Mouse (Mus musculus): ENCODE results near the gene Cdk10.
A peak's percentile ranks its signal among the peaks of the same experiment; 100 is the strongest.
"Not testable (repeated sequence)": the region's sequence is repeated elsewhere in the genome, so short reads cannot be mapped to it uniquely, and the experiment has no call there.

The Cdk10 gene

DNA sequence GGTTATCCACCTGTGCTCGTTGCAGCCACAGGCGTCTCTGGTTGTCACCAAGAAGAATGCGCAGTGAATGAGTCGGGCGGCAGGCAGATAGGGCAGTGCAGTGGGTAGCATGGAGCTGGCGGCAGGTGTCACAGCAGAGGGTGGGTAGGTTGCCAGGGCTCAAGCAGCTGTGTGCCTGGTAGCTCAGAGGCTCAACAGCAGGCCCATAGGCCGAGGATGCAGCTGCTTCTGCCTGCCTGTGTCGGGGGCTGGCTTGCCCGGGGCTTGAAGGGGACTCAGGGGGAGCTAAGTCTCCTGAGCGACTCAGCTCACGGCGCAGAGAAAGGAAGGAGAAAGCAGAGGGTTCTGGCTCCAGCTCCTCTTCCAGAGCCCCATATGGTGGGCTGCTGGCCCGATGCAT lies 8.7 kb downstream of the Cdk10 start:
- DNase-seq (ENCODE audit: low spot score), result no peak

DNA sequence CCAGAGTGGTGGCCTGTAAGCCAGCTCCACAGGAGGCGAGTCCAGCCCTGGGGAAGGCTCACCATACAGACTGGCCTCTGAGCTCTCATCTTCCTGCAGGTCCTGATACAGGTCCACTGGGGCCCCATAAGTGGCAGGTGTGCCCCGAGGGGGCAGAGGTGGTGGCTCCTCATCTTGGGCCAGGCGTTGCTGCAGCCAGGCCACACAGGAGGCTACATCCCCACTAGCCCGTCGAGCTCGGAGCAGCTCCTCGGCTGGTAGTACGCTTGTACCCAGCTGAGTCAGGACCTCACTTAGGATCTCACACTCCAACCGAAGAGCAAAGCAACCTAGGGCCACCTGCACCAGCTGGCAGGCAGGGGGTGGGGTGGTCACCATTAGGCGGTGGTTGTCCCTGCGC lies 9.1 kb downstream of the Cdk10 start:
- no peak for DNase-seq (ENCODE audit: low spot score)

DNA sequence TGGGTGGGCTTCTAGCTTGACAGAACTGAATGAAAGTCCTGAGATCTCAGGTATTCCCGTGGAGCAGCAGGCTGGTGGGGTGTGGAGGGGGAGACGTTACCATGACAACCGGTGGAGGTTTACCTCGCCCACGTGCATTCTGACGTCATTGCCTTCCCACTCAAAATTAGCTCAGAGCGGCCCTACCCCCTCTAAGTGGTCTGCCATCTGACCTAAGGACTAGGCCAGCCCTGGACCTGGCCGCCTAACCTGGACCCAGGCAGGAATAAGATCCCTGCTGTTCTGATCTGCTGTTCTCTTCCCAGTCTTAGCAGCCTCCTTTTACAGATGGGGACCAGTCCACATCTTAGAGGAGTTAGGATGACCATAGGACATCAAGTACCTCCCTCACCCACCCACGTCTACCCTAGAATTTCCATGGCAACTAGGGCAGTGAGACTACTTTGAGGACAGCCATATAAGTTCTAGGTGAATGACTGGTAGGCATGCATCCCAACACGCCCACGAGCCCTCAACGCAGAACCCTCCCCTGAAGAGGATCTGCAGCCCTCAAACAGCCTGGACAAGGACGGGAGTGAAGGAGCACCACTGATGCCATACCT lies 10.4 kb downstream of the Cdk10 start:
- no peak for DNase-seq (ENCODE audit: low spot score)

DNA sequence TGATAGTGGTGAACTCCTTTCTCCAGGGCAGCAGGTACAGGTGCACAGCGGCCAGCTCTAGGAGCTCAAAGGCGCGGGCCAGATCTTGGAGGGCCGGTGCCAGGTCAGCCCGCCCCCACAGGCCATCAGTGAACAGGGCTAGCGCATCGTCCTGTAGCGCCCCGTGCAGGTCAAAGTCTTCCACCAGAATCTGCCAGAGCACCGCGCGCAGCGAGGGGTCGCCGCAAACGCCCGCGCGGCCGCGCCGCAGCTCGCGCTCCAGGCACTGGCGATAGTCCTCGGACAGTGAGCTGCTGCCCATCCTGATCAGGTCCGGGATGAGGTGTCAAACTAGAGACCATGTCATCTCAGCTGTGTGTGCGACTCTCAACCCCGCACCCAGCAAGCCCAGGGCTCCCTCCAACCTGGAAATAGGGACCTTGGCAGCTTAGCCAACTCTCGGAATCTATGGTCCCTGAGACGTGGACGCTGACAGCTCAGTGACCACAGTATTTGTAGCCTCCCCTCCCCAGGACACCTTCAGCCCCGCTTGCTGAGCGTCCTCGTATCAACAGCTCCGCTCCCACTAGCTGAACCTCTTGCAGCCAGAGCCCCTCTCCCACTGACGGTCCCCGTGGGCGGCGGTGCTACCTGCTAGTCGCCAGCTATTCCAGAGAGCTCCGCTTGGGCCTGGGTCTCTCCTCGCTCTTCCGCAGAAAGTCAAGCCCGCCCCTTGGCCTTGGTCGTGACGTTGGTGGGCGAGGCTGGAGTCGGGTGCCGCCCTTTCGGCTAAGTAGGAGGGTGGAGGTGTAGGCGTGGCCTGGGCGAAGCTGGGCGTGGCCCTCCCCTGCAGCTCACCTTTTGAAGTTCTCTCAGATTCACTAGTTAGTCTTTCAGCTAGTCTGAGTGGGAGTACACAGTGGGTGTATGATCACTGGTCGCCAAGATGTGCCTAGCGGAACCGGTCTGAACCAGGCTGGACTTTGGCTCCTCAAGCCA lies 11.2 kb downstream of the Cdk10 start, which contains the start of gene Spata2l:
TSS of gene Spata2l (minus strand) at position 714 of the 978 bp plus-strand sequence.
- peak; percentile 80 for DNase-seq (ENCODE audit: low spot score)

DNA sequence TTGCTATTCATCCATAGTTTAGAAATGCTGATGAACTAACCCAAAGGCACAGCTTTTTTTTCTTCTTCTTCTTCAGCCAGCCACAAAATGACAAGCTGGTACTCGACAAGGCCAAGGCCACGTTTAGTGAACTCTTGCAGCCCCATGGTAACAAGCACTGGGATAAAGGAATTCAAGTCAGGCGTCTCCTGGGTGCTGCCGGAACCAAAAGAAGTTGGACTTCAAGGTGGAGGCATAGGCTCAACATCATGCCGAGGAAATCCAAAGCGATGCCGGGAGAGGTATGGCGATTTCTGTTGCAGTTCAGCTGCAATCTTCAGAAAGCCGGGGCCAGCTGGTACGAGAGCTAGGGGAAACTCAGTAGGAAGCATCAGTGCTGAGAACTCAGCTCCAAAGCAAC lies 14.8 kb downstream of the Cdk10 start:
- DNase-seq (ENCODE audit: low spot score), result no peak

DNA sequence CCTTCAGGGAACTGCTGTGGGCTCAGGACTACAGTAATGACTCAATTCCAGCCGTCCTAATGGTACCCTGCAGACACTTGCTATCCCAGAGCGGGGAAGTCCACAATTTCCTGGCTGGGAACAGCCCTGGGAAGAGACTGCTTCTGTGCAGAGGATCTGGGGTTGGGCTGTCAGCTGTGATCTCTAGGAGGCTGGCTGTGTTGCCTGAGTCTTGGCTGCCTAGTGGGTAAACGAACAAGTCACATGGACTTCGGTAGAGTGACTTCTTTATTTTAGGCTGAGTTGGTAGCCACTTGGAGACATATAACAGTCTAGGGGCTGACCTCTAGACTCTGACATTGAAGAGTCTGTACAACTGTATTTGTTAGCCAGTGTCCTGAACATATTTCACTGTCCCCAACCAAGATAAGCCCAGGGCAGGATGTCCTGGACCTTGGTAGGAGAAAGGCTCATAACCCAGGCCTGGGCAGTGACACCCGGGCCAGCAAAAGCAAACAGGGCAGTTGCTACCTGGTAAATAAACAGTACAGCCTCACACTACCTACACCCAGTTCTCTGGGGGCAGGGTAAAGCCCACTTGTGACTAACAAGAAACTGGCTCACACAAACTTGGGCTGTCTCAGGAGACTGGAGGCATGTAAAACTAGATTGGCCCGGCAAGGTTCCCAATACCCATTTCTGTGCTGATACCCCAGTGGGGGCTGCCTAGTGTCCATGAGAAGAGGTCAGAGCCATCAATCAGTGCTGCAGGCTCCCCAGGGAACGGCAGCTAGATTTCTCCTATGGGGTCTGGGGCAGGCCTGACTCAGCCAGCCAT lies 17.7 kb downstream of the Cdk10 start:
- DNase-seq (ENCODE audit: low spot score), result no peak

DNA sequence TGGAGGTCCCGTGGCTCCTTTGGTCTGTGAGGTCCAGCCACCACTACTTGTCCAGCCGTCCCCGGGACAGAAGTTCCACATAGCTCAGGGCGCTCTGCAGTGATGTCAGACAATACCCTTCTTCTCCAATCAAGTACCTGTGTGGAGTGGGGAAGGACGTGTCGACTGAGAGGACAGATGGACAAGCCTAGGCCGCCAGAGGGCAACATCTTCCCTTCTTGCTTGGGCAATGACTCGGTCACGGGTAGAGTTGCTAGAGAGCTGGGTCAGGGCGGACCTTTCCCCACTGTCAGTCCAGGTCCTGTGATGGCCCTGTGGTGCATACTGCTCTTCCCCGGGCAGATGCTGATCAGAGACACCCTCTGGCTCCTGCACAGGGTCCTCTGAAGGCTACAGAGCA lies 18.4 kb downstream of the Cdk10 start:
- no peak for DNase-seq (ENCODE audit: low spot score)

DNA sequence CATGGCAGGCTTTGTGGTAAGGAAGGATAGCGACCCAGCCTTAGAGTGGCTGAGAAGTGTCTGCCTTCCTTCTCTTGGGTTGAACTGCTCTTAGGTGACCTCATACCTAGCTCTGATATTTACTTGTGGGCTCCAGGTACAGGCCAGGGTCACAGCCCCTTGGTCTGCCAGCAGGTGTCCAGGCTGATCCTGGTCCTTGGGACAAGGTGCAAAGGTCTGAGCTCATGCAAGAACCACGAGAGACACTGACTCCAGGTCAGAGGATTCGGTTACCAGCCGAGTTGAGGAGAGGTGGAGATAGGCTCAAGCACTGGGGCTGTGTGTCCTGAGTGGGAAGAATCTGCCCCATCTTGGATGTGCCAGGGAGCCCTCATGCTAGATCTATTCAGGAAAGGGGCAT lies 19.7 kb downstream of the Cdk10 start:
- DNase-seq (ENCODE audit: low spot score), result no peak

DNA sequence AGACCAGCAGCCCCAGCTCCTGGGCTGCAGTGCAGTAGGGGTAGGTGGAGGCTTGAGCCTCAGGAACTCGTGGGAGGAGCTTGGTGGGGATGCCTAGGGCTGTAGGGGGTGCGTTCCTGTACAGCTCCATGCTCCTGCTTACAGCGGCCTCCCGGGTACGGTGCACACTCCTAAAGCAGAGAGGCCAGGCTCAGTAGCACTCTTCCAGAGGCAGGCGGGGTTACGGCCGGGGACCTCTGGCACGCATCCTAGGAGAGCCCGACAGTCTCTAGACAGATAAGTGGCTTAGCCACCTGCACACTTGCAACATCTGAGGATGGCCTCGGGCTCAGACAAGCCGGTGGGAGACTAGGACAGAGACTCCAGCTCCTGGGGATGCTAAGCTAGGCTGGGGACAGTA lies 20.9 kb downstream of the Cdk10 start:
- no peak for DNase-seq (ENCODE audit: low spot score)

DNA sequence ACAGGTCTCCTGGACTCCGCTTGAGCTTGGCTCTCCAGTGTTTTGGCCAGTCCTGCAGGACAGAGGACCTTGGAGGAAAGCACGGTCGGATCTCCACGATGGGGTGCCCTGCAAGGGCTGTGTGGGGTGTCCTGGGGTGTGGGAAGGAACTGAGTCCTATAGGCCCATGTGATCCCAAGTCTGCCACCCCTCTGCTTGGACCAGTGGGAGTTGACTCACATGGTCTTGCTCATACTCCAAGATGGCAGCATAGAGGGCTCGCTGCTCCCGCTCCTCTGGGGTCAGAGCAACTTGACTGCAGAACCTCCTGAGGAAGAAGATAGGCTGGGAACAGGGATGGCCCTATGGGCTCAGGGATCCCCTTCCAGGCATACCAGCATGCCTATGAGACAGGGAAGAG lies 23.1 kb downstream of the Cdk10 start:
- no peak for DNase-seq (ENCODE audit: low spot score)

DNA sequence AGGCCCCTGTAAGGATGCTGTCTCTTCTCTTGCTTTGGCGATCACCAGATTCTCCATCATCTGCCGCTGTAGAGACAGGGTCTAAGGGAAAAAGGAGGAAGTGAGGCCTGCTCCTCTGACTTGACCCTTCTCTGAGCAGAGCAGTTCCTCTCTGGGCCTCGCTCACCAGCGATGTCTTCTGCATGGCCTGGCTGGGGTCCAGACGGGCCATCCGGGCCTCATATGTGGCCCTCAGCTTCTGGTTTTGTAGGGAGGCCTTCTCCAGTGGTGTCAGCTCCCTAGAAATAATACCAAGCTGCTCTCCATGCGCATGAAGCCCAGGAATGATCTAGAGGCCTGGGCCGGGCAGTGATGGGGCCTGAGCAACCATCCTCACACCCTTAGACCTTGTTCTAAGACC lies 24.0 kb downstream of the Cdk10 start:
- DNase-seq (ENCODE audit: low spot score), result no peak

DNA sequence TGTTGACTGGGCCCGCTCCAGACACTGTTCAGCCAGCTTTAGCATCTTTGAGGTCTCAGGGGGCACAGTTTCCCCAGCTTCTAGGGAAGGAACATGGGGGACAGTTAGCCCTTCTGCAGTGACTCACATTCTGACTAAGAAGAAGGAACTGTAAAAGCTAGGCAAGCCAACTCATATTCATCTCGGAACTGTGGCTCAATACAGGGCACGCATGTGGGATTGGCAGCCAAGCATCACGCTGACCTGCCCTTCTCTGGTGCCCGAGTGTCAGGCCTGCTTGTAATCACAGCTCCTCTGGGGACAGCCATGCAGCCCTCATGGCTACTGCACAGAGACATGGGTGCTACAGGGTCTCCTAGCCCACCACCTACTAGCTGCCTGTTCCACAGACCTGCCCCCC lies 26.3 kb downstream of the Cdk10 start:
- no peak for DNase-seq (ENCODE audit: low spot score)

DNA sequence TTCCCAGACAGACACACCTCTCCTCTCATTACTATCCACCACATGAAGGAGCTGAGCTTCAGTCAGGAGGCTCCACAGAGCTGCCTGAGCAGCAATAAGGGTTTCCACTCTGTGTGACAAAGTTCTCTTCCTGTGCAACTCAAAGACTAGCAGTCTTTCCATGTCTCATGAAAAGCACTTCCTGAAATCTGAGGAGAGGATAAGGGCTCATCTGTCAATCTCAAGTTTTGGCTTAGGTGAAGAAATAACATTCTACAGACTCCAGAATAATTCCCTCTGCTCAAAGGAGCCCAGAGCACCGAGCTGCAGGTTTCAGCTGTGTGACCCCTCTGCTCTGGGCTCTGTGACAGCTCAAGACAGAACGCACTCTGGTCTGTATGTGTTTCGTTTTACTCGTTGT lies 28.3 kb downstream of the Cdk10 start:
- DNase-seq (ENCODE audit: low spot score), result peak; percentile 13

DNA sequence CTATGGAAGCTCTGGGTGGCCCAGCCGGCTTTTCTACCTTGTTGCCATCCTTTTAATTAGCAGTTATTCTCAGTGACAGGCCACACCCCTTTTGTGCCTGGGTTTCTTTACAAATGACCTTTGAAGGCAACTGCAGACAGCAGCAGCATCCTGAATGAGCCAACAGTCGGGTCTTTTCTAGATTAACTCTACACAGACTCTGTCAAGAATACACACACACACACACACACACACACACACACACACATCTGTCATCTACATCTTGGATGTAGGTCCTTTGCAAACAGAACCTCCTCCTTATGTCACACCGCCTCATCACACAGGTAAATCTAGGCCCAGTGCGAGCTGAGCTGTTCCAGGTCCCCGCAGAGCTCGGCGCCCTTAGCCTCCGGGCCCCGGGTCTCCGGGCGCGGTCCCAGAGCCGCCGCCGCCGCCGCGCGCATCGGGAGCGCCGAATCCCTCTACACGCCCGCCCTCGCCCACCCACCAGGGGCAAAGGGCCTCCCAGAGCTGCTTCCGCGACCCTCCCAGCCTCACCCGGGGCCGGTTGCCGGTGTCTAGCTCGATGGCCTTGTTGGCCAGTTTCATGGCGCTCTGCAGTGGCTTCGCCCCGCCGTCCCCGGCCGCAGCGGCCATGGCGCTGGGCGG lies 28.9 kb downstream of the Cdk10 start:
- peak; percentile 21 for DNase-seq (ENCODE audit: low spot score)

DNA sequence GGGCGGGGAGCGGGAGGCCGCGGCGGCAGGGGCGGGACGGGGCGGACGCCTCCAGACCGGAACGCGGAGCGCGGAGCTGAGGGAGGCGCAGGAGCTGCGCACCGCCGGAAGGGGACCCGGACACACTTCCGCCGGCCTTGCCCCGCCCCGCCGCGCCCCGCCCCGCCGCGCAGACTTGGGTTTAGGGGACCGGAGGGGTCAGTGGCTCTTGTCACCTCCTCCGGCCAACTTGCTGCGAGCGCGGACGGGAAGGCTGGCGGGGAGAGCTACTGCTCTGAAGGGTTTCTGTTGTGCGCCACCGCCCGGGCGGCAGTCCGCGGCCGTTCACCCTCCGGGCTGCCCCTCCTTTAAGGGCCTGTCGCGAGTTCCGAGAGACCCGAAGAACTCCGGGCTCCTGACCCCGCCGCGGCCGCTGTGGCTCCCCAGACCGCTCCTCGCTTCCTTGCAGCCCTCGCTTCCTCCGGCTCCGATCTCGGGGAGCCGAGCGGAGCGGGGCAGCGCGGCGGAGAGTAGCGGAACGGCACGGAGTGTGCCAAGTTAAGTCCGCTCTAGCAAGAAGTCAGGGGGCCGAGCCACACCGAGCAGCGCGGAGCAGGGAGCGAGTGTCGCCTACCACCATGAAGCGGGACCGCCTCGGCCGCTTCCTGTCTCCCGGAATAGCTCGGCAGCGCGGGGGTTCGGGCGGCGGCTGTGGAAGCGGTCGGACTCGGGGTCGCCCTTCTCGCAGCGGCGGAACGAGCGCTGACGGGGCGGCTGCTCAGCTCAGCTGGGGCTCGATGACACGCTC lies 29.6 kb downstream of the Cdk10 start, which contains the start of the genes Zfp276 and Vps9d1:
TSS of gene Zfp276 (plus strand) at position 97 of the 787 bp plus-strand sequence.
TSS of gene Vps9d1 (minus strand) at position 250 of the 787 bp plus-strand sequence.
- DNase-seq (ENCODE audit: low spot score), result peak; percentile 74

DNA sequence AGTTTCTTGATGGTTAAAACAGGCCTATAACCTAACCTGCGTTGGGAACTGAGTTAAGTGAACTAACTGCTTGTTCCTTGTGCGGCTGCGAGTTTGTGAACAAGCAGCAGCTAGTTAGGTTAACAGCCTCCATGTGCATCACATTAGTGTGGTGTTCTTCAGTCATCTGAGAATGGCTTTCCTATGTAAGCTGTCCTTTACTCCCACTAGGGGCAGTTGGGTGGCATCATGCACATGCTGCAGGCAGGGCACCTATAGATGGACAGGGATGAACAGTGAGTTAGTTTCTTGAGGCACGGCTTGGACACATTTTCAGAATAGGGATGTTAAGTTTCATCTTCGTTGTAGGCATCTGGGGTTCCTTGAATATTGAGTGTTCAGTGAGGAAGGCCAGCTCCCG lies 30.5 kb downstream of the Cdk10 start:
- DNase-seq (ENCODE audit: low spot score), result peak; percentile 18

DNA sequence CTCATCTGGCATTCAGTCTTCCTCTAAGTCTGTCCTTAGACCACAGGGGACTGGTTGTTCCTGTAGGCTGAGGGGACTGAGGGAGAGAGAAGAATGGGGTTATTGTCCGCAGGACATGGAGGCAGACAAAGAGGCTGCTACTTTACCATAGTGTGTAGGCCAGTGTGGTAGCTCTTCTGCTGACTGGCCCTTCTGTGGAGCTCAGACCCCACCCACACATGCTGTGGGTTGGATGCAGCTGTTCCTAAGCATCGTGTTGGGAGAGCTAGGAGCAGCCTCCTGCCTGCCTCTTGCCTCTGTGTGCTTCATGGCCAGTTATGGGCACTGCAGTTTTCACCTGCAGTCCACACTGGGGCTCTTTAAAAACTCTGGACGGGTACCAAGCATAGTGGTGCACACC lies 32.5 kb downstream of the Cdk10 start:
- no peak for DNase-seq (ENCODE audit: low spot score)

DNA sequence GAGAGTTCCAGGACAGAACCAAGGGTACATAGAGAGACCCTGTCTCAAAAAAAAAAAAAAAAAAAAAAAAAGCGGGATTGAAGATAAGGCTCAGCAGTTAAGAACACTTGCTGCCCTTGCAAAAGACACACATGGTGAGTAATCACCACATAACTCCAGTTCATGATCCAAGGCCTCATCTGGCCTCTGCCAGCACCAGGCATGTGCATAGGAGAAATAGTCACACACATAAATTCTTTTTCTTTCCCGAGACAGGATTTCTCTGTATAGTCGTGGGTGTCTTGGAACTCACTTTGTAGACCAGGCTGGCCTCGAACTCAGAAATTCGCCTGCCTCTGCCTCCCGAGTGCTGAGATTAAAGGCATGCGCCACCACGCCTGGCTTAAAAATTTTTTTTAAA lies 33.0 kb downstream of the Cdk10 start:
- DNase-seq (ENCODE audit: low spot score), result not testable (repeated sequence)

DNA sequence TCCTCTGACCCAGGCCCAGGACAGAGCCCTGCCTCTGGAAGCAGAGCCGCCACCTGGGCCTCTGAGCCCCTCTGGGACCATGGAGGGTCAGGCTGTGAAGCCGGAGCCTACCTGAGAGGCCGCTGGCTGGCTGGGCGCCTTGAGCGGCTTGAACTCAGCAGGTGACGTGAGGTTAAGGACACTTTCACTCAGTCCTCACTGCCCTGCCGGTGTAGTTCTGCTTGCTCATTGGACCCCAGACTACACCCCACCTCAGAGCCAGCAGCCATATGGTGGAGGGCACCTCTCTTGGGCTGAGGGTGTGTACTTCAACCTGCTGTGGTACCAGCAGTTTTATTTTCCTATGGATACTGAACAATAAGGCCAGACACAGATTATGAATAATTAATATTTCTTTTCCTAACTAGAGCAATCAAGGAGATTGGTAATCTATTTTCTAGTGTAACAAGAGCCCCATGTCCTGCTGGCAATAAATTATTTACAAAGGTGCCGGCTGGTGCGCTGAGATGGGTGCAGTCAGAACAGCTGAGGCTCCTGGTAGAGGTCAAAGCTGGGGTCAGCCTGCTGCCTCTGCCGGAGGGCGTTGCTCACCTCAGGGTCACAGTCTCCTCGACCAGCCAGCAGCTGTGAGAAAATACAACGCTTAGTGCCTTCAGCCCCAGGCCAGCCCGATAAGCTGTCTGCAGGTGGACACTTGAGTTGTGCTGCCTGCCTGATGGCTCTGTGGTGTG lies 43.4 kb downstream of the Cdk10 start:
- no peak for DNase-seq (ENCODE audit: low spot score)

DNA sequence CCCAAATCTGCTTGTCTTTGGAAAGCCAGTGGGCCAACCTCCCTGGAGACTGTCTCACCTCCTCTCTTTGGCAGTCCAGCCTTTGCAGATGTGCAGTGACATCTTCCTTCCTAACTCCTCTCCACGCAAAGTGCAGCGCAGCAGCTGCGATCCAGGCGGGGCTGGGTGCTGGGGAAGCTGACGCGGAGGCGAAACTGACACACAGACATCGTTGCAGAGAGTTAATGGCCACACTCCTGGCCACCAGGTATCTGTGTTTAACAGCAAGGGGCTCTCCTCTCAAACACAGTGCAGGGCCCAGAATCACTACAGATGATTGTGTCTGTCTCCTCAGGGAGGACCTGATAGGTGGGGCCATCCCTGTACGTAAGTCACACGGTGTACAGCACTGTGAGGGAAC lies 46.5 kb downstream of the Cdk10 start:
- DNase-seq (ENCODE audit: low spot score), result no peak

Measured in adipocyte (in vitro differentiated cells).